Mouse (Mus musculus) layer of hippocampus, adult 2 months (tissue): ENCODE measurements around the gene Pgbd1. TPM values are rescaled to one million over a fixed set of nuclear protein-coding genes. Genes with fewer than 3 reads are reported as not detected.

Experiments used
- DNase-seq, 2 experiments: peaks; one replicate each; pipeline ENCODE4 v3.0.0; 2022; ENCODE audit warnings: low spot score in 2 of 2
- H3K27ac ChIP-seq: fragments of 200-600 bp; 2 replicates; pipeline ENCODE4 v1.8.1; 2022
- H3K4me3 ChIP-seq: fragments of 200-600 bp; 2 replicates; pipeline ENCODE4 v1.8.1; 2022; ENCODE audit warnings: mild to moderate bottlenecking
- CTCF ChIP-seq: fragments of 200-600 bp; conservative IDR thresholded peaks from 2 replicates; pipeline ENCODE4 v1.8.1; 2022; ENCODE audit warnings: antibody characterized with exemption, mild to moderate bottlenecking, moderate library complexity
- total RNA-seq, 2 experiments: library from RNA; stranded (reverse); gene quantifications; 2 replicates each; pipeline ENCODE4 v1.2.3; 2021

The Pgbd1 gene
- total RNA-seq, 2 experiments from 2014 or later = 1.1 to 1.6 TPM

- no peak overlapping the region for H3K27ac ChIP-seq
- TF ChIP-seq CTCF = no peak
- no peak overlapping the region for H3K4me3 ChIP-seq
- no peak for DNase-seq
Measured at GRCm38 (mm10) chr13:21447856-21448614, 7.2 kb upstream of the Pgbd1 start.

DNA sequence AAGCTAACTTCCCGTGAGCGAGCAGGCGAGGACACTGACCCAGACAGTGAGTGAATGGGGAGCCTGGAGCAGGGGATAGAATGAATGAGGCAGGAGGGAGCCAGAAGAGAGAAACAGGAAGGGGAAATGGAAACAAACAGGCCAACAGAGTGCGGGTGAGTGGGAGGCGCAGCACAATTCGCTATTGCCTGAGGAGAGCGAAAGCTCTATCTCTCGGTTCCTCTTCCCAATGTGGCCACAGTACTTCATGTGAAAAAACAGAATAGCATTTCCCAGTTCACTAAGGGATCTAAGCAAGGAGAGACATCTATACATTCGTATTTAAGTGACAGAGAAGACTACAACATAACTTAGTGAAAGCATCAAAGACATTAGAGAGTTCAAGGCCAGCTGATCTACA is 5.9 kb upstream of the Pgbd1 start:
- no peak for TF ChIP-seq CTCF
- DNase-seq = no peak
- H3K27ac ChIP-seq = no peak overlapping the region
- H3K4me3 ChIP-seq = no peak overlapping the region

DNA sequence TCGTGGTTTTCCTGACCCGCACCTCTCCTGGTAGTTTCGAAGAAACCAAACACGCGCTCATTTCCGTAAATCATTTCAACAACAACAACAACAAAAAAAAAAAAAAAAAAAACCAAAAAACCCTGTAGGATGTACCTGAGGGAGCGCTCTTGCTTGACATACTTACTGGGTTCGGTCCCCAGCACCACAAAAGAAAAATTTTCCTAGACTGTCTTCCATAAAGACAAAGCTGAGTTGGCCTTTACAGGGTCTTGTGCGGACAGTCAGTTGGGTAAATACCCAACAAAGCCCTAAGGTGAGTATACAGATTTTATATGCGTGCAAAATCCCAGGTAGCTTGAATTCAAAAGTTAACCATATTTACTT is 332 bp upstream of the Pgbd1 start:
- Histone ChIP-seq H3K4me3 (peak overlapping the region; percentile 72), H3K27ac (peak overlapping the region; percentile 86)
- no peak for DNase-seq
- TF ChIP-seq CTCF = no peak

- DNase-seq = no peak
- Histone ChIP-seq H3K4me3 (no peak overlapping the region), H3K27ac (no peak overlapping the region)
- TF ChIP-seq CTCF = no peak
Measured at GRCm38 (mm10) chr13:21435476-21435875, 5.4 kb downstream of the Pgbd1 start.

DNA sequence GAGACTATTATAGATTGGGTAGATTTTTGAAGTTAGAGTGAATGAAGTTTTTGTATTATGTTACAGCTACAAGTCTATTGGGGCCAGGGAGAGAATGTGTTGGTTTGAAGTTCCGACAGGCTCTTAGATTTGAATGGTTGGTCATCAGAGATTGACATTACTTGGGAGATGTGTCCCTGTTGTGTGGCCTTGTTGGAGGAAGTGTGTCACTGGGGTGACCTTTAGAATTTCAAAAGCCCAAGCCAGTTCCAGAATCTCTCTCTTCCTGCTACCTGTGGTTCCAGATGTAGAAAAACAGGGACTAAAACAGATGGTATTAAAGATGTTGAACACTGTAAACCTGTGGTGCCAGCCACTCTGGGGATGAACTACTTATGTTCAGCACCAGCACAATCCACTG is 13.2 kb downstream of the Pgbd1 start:
- H3K27ac ChIP-seq = no peak overlapping the region
- DNase-seq = no peak
- no peak for TF ChIP-seq CTCF
- no peak overlapping the region for H3K4me3 ChIP-seq

- Histone ChIP-seq H3K27ac (no peak overlapping the region), H3K4me3 (no peak overlapping the region)
- DNase-seq = no peak
- TF ChIP-seq CTCF = no peak
Measured at GRCm38 (mm10) chr13:21423301-21423700, 17.6 kb downstream of the Pgbd1 start.

DNA sequence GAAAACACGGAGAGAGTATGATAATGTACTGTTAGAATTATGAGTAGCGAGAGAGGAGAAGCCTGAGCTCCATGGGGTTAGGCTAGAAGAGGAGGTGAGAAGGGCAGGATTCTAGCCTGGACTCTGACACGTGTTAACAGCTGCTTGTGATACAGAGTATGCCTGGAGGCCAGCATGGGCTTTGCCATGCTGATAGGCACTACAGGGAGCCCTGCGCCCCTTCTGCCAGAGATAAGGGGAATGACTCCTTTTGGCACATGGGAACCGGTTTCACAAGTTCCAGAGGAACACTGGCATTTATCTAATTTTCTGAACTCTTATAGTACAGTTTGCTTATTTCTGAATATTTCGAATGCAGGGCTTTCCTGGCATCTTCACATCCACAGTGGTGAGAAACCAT is 22.0 kb downstream of the Pgbd1 start:
- DNase-seq = no peak
- TF ChIP-seq CTCF = no peak
- H3K27ac ChIP-seq = no peak overlapping the region
- no peak overlapping the region for H3K4me3 ChIP-seq

DNA sequence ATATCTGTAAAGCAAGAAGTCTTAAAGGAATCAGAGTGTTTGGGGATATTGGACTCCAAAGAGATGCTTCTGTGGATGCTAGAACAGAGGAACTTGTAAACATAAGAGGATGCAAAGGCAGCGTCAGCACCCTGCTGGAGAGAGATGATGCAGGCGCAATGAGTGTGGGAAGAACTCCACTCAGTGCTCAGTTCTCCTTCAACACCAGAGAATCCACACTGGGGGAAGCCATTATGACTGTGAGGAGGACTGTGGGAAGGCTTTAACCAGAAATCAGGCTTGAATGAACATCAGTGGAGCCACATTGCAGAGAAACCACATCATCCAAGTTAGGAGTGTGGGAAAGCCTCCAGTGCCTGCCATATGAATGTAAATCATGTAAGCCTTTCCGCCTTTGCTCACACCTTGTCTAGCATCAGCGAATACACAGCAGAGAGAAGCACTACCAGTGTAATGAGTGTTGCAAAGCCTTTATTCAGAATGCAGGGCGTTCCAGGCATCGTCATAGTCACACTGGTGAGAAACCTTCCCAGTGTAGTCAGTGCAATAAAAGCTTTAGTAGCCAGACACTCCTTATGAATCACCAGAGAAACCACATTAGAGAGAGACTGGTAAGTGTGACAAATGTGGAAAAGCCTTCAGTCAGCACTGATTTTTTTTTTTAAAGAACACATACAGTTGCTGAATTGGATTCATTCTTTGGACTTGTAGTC is 23.4 kb downstream of the Pgbd1 start:
- H3K27ac ChIP-seq = no peak overlapping the region
- no peak for TF ChIP-seq CTCF
- H3K4me3 ChIP-seq = no peak overlapping the region
- no peak for DNase-seq

DNA sequence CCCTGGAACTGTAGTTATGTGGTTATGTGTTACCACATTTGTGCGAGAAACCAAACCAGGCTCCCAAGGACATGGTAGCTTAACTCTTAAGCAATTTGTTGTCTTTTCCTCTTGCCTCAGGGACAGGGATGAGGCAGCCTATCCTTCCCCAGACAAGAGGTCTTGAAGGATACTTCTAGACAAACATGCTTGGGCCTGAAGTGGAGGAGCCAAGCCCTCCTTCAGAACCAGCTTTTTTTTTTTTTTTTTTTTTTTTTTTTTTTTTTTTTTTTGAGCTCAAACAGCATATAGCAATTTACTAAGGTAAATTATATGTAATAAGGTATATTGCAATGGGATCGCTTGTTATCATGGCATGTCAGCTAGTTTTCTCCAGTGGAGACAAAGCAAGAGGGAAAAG is 25.1 kb downstream of the Pgbd1 start:
- no peak overlapping the region for H3K27ac ChIP-seq
- no peak for DNase-seq
- no peak overlapping the region for H3K4me3 ChIP-seq
- TF ChIP-seq CTCF = no peak

DNA sequence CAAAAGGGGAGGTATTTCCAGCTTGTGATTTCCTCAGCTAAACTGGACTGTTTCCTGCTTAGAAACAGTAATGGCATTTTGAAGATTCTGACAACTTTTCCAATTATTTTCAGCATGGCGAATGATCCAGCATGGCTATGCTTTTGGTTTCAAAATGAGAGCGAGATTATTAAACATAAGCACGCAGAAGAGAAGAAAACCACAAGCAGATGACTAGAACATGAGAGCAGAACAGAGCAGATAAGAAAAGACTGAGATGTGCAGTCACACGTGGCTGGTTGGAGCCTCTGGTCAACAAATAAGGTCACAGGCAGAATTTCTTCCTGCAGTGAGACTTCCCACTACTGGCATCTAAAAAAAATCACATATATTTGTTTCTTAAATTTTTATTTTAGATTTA is 25.6 kb downstream of the Pgbd1 start:
- no peak for DNase-seq
- no peak overlapping the region for H3K27ac ChIP-seq
- no peak for TF ChIP-seq CTCF
- H3K4me3 ChIP-seq = no peak overlapping the region

DNA sequence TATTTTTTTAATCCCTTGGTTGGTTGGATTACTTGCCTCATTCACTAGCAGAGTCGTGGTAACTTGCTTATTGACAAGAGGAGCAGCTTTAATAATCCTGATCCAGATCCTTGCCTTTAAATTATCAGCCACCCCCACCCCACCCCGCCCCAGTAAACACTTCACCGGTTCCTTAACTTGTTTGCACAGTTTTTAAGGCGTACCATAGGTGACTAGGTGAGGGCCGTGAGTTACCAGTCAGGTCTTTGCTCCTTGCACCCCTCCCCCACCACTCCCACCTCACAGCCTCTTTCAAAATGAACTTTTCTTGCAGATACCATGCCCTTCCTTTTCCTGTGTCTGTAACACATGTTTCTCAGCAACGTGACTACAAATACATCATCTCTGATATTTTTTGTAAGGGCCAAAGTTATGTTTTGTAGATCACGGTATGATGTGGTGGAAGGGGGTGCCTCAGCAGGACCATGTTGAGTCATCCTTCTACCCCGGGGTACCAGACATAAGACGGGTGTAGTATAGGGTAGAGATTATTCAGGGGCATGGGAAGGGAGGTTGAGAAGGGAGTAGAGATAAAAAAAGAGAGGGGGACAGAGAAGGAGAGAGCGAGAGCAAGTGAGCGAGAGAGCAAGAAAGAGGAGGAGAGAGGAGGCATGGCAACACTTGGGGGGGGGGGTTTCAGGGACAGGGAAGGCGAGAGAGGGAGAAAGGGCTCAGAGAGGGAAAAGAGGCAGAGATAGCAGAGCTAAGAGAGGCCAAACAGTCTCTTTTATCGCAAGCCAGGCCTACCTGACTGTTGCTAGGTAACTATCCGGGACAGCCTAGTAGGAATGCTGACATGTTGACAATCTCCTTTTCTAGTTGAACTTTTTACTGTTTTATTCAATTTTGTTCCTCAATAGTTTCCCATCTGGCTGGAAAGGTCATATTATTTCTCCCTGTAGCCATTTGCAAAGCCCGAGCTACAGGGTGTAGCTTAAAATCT is 26.3 kb downstream of the Pgbd1 start:
- Histone ChIP-seq H3K27ac (no peak overlapping the region), H3K4me3 (no peak overlapping the region)
- DNase-seq = no peak
- TF ChIP-seq CTCF = no peak

DNA sequence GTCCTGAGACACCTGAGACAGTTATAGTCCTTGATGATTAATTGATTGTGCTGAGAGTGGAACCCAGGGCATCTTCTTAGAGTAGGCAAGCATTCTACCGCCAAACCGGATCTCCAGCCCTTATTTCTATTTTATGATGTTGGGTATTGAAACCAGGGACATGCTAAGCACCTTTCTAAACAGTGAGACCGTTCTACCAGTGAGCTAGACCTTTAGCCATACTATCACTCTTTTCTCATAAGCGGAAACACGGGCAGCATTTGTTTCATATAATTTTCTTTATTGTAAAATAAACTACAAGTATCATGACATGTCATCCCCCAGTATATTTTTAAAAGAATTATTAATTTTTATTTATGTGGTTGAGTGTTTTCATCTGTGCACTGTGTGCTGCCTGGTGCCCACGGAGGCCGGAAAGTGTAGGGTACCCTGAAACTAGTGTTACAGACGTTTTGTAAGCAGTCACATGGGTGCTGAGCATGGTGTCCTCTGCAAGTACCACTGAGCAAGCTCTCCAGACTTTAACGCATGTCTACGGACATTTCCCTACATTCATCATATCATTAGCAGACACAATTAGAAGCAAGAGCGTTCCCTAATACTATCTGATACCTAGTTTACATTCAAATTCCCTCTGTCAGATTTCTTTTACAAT is 31.9 kb downstream of the Pgbd1 start:
- no peak for TF ChIP-seq CTCF
- no peak for DNase-seq
- H3K4me3 ChIP-seq = peak overlapping the region; percentile 70
- H3K27ac ChIP-seq = peak overlapping the region; percentile 96
